10 mouse cellular contexts compared by ENCODE assay signal in the genomic region with DNA sequence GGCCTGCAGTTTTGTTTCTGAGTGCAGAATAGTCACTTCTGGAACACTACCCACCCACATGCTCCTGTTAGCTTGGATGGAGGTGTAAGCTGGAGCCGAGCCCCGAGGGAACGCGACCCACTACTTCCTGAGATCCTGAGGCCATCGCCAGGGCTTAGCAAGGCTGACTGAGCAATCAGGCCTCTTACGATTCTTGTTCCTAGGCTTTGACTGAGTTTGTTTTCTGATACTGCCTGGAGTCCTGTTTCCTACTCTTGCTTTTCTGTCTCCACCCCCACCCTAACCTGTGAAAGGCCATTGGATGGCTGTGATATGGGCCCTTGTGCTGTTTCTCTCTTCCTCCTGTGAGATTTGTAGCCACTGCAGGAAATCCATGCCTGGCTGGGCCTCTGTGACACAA. TPM values are rescaled to one million over a fixed set of nuclear protein-coding genes. Genes with fewer than 3 reads are reported as not detected.
A peak's percentile ranks its signal among the peaks of the same experiment; 100 is the strongest.
DNase-seq lines count a peak whose midpoint lies in the region; ATAC-seq lines count a peak whose summit lies in the region.
"Had no signal": no experiment of that assay in that cellular context is flagged by ENCODE, and none has a peak within 500 bp of the region (broad histone marks: within the 10 kb centered on the region; RNA-seq: fewer than 3 reads in every experiment).

No protein-coding gene starts in this region.

- ATAC-seq in forebrain, embryonic 12.5 days (ENCODE audit: low FRiP score): no peak
- no peak for ATAC-seq in neural tube, embryonic 12.5 days (ENCODE audit: low FRiP score, low read depth)
- ATAC-seq in hematopoietic stem cell, adult 5-6 weeks (replicated peaks in 1 of 2; ENCODE audit: insufficient read depth in 1 of 2, low FRiP score in 2 of 2, low TSS enrichment in 1 of 2, low read depth in 1 of 2, poor library complexity in 2 of 2, severe bottlenecking in 2 of 2): peak; percentile 23 to 47; a peak in 2 of 4 replicates

- no peaks in the 10 kb centered on the region for H3K36me3 ChIP-seq in forebrain, embryonic 10.5 days (replicated peaks)
- no peaks in the 10 kb centered on the region for H3K36me3 ChIP-seq in forebrain, embryonic 12.5 days (replicated peaks)
- no peaks in the 10 kb centered on the region for H3K36me3 ChIP-seq in neural tube, embryonic 12.5 days

- WGBS in forebrain, embryonic 10.5 days: 15% methylated on average over 6 of the region's 6 CpGs
- WGBS in forebrain, embryonic 12.5 days: 21% methylated on average over 6 of the region's 6 CpGs
- 39% methylated on average over 6 of the region's 6 CpGs for WGBS in neural tube, embryonic 12.5 days

- peaks cover 5% of the 10 kb centered on the region; the same call in 1 of the 2 replicates for H3K27me3 ChIP-seq in forebrain, embryonic 10.5 days (ENCODE audit: poor library complexity, severe bottlenecking)
- H3K27me3 ChIP-seq in forebrain, embryonic 12.5 days: 0 out of 2 replicates have a peak, but pooled peaks cover 3% of the 10 kb centered on the region
- H3K27me3 ChIP-seq in neural tube, embryonic 12.5 days (replicated peaks): no peaks in the 10 kb centered on the region

- H3K4me1 ChIP-seq in forebrain, embryonic 10.5 days: peaks cover 87% of the 10 kb centered on the region
- H3K4me1 ChIP-seq in forebrain, embryonic 12.5 days: peaks cover 67% of the 10 kb centered on the region
- H3K4me1 ChIP-seq in neural tube, embryonic 12.5 days: peaks cover 56% of the 10 kb centered on the region

- no peak overlapping the region for H3K9ac ChIP-seq in forebrain, embryonic 12.5 days
- H3K9ac ChIP-seq in neural tube, embryonic 12.5 days: no peak overlapping the region

- H3K4me3 ChIP-seq in forebrain, embryonic 10.5 days: peak overlapping the region; percentile 10; the same call in 1 of the 2 replicates
- no peak overlapping the region for H3K4me3 ChIP-seq in forebrain, embryonic 12.5 days (replicated peaks)
- no peak overlapping the region for H3K4me3 ChIP-seq in neural tube, embryonic 12.5 days

- DNase-seq in forebrain, embryonic 10.5 days (ENCODE audit: extremely low spot score, low spot score): no peak
- DNase-seq in neural tube, embryonic 10.5 days (ENCODE audit: extremely low spot score, low spot score): no peak
- peak; percentile 13 for DNase-seq in skeletal muscle tissue, adult 2 months (ENCODE audit: low read depth, low spot score)
- DNase-seq in urinary bladder, adult 2 months (ENCODE audit: low spot score): no peak
- no peak for DNase-seq in frontal cortex, postnatal 14 days (ENCODE audit: low spot score in 2 of 2)
- DNase-seq: lung, postnatal 14 days had no signal

- no peaks in the 10 kb centered on the region for H3K9me3 ChIP-seq in forebrain, embryonic 10.5 days
- no peaks in the 10 kb centered on the region for H3K9me3 ChIP-seq in forebrain, embryonic 12.5 days
- no peaks in the 10 kb centered on the region for H3K9me3 ChIP-seq in neural tube, embryonic 12.5 days

- no peak overlapping the region for H3K27ac ChIP-seq in forebrain, embryonic 10.5 days
- H3K27ac ChIP-seq in forebrain, embryonic 12.5 days: no peak overlapping the region
- no peak overlapping the region for H3K27ac ChIP-seq in neural tube, embryonic 12.5 days
- H3K27ac ChIP-seq: kidney, postnatal 0 days had no signal

- no peak overlapping the region for H3K4me2 ChIP-seq in forebrain, embryonic 12.5 days
- peak overlapping the region; percentile 30; the same call in 1 of the 2 replicates for H3K4me2 ChIP-seq in neural tube, embryonic 12.5 days (replicated peaks)

RNA-seq across cellular contexts. Expression of a gene that starts 3.1 kb away (rescaled TPM):
- polyA plus RNA-seq in forebrain, embryonic 10.5 days (2016; fragmentation: Nextera tagmentation; extraction: Ambion mirVana): 10.5 and 11.2 TPM in 2 replicates
- polyA plus RNA-seq in forebrain, embryonic 12.5 days (2016; fragmentation: Nextera tagmentation; extraction: Ambion mirVana): 17.7 and 19.1 TPM in 2 replicates
- polyA plus RNA-seq in neural tube, embryonic 12.5 days (2016; fragmentation: Nextera tagmentation; extraction: Ambion mirVana): 14.8 and 15.6 TPM in 2 replicates
- 55.4 and 56.2 TPM in 2 replicates for total RNA-seq in hematopoietic stem cell, adult 5-6 weeks (2017)
- 9.9 and 16.1 TPM in 2 replicates for polyA plus RNA-seq in urinary bladder, adult 2 months (2012; rRNA removed)

Comparison
In these comparisons a context has a peak if more than half of its experiments do, and no peak if none do; other contexts are left out.
1. ATAC-seq: peak in hematopoietic stem cell, adult 5-6 weeks (2 of 2); none in forebrain, embryonic 12.5 days (single experiment) and neural tube, embryonic 12.5 days (single experiment).